Mouse (Mus musculus): ENCODE data around the gene Gm11096. TPM values are rescaled to one million over a fixed set of nuclear protein-coding genes. Genes with fewer than 3 reads are reported as not detected.

Gm11096 gene
- polyA plus RNA-seq, 1 experiment from 2014 or later: not detected

DNA sequence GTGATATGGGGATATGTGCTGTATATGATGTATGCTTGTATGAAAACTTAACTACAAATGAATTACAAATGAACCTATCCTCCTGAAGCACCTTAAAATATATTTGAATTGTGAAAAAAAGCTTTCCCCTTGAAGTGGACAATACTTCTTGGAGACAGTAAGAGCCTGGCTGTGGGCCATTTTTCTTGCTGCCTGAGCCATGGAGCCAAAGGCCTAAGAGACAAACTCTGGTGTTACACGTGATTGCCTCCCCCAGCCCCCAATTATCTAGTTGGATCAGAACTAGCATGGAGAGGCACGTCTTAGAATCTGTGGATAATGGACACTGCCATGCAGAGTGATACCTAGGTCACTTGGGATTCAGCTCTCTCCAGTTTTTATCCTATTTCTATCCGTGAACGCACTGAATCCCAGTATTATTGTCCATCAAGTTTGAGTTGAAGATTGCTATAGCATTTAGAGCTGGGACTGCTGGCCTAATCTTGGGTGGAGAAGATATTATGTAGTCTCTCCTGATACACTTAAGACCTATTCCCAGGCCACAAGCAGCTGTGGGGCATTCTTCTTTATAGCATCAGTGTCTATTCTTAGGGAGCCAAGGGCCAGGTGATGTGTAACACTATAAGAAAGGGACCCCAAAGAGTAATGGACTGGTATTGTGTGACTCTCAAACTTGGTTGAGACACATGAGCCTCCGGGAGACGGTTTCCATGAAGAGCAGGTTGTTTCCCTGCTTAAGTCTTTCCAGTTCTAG is 25.0 kb upstream of the Gm11096 start:
- Histone ChIP-seq H3K4me3 (ENCODE audit: low read depth, low read length) (no peak overlapping the region), H3K4me1 (replicated peaks; ENCODE audit: control insufficient read depth, insufficient read depth, low read length) (no peaks in the 10 kb centered on the region; the same call in 1 of the 2 replicates), H3K9me3 (ENCODE audit: control insufficient read depth, low read length) (no peaks in the 10 kb centered on the region), H3K27ac (ENCODE audit: low read depth, low read length) (no peak overlapping the region), H3K4me2 (replicated peaks; ENCODE audit: low read depth, low read length) (no peak overlapping the region), H3K27me3 (ENCODE audit: control insufficient read depth, insufficient read depth, low read length) (no peaks in the 10 kb centered on the region), H3K9ac (ENCODE audit: low read depth, low read length) (no peak overlapping the region), H3K36me3 (ENCODE audit: control insufficient read depth, insufficient read depth, low read length) (no peaks in the 10 kb centered on the region)
- no peak for DNase-seq (ENCODE audit: low spot score)
- 89% methylated on average over 6 of the region's 6 CpGs for WGBS
- ATAC-seq (ENCODE audit: low FRiP score): no peak

DNA sequence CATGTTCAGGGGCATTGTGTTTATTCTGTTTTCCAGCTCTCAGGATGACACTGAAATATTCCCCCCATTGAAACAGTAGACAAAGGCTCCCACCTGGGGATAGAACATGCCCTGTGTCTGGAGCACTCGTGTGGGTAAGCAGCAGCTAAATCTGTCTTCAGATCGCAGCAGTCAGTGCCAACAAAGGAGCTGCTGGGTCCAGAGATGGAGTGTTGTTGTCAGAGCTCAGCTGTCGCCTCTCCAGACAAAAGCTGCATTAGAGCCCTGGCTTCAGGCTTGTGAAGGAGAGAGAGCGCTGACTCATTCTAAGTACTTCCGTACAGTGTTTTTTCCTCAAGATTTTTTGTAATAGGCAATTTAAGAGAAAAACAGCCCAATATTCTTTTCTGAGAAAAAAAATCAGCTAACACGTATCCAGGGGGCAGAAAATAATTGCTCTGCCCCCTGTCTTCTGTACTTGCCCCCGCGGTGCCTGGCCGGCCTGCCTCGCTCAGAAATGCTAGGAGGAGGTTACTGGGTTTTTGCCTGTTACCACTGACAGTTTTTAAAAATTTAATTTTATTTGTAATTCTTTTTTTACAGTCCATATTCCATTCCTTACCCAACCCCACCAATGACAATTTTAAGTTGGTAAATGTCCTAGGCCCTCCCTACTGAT is 21.6 kb upstream of the Gm11096 start:
- Histone ChIP-seq H3K9me3 (ENCODE audit: control insufficient read depth, low read length) (no peaks in the 10 kb centered on the region), H3K9ac (ENCODE audit: low read depth, low read length) (no peak overlapping the region), H3K4me3 (ENCODE audit: low read depth, low read length) (no peak overlapping the region), H3K27me3 (ENCODE audit: control insufficient read depth, insufficient read depth, low read length) (no peaks in the 10 kb centered on the region), H3K4me1 (replicated peaks; ENCODE audit: control insufficient read depth, insufficient read depth, low read length) (no peaks in the 10 kb centered on the region; the same call in 1 of the 2 replicates), H3K4me2 (replicated peaks; ENCODE audit: low read depth, low read length) (no peak overlapping the region), H3K27ac (ENCODE audit: low read depth, low read length) (peak overlapping the region; percentile 48), H3K36me3 (ENCODE audit: control insufficient read depth, insufficient read depth, low read length) (no peaks in the 10 kb centered on the region)
- DNase-seq (ENCODE audit: low spot score) (peak; percentile 49), ATAC-seq (ENCODE audit: low FRiP score) (peak; percentile 88)
- whole genome bisulfite sequencing: 57% methylated on average over 10 of the region's 10 CpGs

DNA sequence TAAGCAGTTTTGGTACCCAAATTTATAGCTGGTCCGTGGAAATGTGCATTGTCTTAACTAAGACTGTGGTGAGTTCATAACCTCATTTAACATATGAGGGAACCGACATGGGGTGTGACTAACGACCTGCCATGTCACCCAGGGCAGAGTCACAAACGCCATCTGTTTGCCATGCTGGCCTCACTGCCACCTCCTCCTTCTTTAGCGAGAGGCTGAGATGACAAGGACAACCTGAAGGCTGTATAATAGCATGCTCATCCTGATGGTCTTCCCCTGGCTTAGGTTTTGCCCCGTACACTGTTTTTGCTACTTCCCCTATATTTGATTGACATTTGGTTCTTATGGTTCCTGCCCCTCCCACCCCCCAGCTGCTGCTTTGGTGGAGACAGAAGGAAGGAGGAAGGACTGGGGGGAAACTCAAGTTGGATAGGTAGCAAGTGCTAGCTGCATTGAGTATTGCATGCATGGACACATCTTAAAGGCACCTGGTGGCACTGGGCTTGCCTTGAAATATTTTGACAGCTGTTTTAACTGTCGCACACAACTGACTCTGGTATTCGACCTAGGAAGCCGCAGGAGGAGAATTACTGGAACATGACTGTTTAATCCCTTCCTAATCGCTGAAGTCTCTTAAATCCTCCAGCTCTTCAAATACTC is 17.2 kb upstream of the Gm11096 start:
- WGBS: 47% methylated on average over 10 of the region's 10 CpGs
- Histone ChIP-seq H3K27me3 (ENCODE audit: control insufficient read depth, insufficient read depth, low read length) (no peaks in the 10 kb centered on the region), H3K9ac (ENCODE audit: low read depth, low read length) (no peak overlapping the region), H3K27ac (ENCODE audit: low read depth, low read length) (no peak overlapping the region), H3K9me3 (ENCODE audit: control insufficient read depth, low read length) (no peaks in the 10 kb centered on the region), H3K36me3 (ENCODE audit: control insufficient read depth, insufficient read depth, low read length) (no peaks in the 10 kb centered on the region), H3K4me3 (ENCODE audit: low read depth, low read length) (no peak overlapping the region), H3K4me1 (replicated peaks; ENCODE audit: control insufficient read depth, insufficient read depth, low read length) (no peaks in the 10 kb centered on the region; the same call in 1 of the 2 replicates), H3K4me2 (replicated peaks; ENCODE audit: low read depth, low read length) (no peak overlapping the region)
- ATAC-seq (ENCODE audit: low FRiP score): peak; percentile 29; the same call in 1 of the 2 replicates
- DNase-seq (ENCODE audit: low spot score): no peak

DNA sequence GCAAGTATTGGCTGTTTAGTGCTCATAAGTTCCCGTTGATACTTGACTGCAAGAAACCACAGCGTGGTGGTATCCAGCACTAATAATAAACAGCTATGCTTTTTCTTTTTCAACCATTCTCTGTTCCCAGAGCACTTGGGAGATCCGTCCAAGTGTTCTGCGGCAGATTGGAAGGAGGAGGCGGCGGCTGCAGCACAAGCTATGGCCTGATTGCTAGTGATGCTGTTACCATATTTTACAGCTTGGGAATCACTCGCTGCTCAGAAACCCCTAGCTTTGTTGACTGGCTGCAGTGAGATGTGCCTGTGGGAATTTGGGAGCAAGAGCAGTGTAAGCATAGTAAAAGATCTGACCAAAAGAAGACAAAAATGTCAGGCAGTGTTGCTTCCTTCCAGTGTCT is 14.3 kb upstream of the Gm11096 start:
- Histone ChIP-seq H3K27ac (ENCODE audit: low read depth, low read length) (no peak overlapping the region), H3K4me1 (replicated peaks; ENCODE audit: control insufficient read depth, insufficient read depth, low read length) (no peaks in the 10 kb centered on the region), H3K27me3 (ENCODE audit: control insufficient read depth, insufficient read depth, low read length) (no peaks in the 10 kb centered on the region), H3K36me3 (ENCODE audit: control insufficient read depth, insufficient read depth, low read length) (no peaks in the 10 kb centered on the region), H3K4me2 (replicated peaks; ENCODE audit: low read depth, low read length) (no peak overlapping the region), H3K9ac (ENCODE audit: low read depth, low read length) (no peak overlapping the region), H3K9me3 (ENCODE audit: control insufficient read depth, low read length) (no peaks in the 10 kb centered on the region), H3K4me3 (ENCODE audit: low read depth, low read length) (no peak overlapping the region)
- WGBS: 91% methylated on average over 7 of the region's 7 CpGs
- no peak for ATAC-seq (ENCODE audit: low FRiP score)
- no peak for DNase-seq (ENCODE audit: low spot score)

DNA sequence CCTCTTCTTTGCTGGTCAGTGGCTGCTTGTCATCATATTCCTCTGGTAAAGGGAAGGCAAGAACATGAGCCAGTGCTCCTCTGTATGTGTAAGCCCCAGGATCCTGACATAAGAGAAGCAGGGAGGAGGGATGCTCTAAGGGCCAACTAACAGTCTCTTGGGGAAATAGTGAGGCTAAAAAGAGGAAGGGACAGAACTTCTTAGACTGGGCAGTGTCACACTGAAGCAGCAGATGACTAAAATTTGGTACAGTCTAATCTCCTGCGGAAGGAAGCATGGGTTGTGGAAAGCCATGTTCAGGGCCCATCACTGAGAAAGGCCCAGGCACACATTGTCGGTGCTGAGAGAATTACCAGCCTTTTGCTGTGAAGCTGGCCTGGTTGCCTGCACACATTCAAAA is 8.8 kb upstream of the Gm11096 start:
- 84% methylated on average over 2 of the region's 2 CpGs for WGBS
- no peaks in the 10 kb centered on the region for H3K4me1 ChIP-seq (replicated peaks; ENCODE audit: control insufficient read depth, insufficient read depth, low read length)
- no peak overlapping the region for H3K4me2 ChIP-seq (replicated peaks; ENCODE audit: low read depth, low read length)
- H3K36me3 ChIP-seq (ENCODE audit: control insufficient read depth, insufficient read depth, low read length): no peaks in the 10 kb centered on the region
- no peak overlapping the region for H3K27ac ChIP-seq (ENCODE audit: low read depth, low read length)
- H3K27me3 ChIP-seq (ENCODE audit: control insufficient read depth, insufficient read depth, low read length): no peaks in the 10 kb centered on the region
- no peak overlapping the region for H3K9ac ChIP-seq (ENCODE audit: low read depth, low read length)
- no peak for ATAC-seq (ENCODE audit: low FRiP score)
- H3K9me3 ChIP-seq (ENCODE audit: control insufficient read depth, low read length): no peaks in the 10 kb centered on the region
- H3K4me3 ChIP-seq (ENCODE audit: low read depth, low read length): no peak overlapping the region
- DNase-seq (ENCODE audit: low spot score): no peak

DNA sequence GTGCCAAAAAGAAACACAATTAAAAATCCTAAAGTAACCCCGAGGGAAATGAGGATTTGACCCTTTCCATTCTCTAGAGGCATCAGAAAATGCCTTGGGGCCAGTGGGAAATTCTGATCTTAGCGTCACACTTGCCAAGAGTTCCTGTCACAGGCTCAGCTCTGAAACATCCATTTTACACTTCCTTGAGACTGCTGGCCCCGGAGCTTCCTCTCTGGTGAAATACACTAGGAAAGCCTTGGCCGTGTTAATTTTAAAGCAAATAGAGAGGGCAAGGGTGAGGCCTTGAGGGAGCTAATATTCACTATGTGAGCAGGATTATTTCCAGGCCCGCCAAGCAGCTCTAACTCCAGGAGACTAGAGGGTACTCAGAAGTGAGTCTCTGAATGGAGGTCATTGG is 8.4 kb upstream of the Gm11096 start:
- Histone ChIP-seq H3K9ac (ENCODE audit: low read depth, low read length) (no peak overlapping the region), H3K36me3 (ENCODE audit: control insufficient read depth, insufficient read depth, low read length) (no peaks in the 10 kb centered on the region), H3K4me3 (ENCODE audit: low read depth, low read length) (no peak overlapping the region), H3K9me3 (ENCODE audit: control insufficient read depth, low read length) (no peaks in the 10 kb centered on the region), H3K4me1 (replicated peaks; ENCODE audit: control insufficient read depth, insufficient read depth, low read length) (no peaks in the 10 kb centered on the region), H3K27me3 (ENCODE audit: control insufficient read depth, insufficient read depth, low read length) (no peaks in the 10 kb centered on the region), H3K4me2 (replicated peaks; ENCODE audit: low read depth, low read length) (no peak overlapping the region), H3K27ac (ENCODE audit: low read depth, low read length) (no peak overlapping the region)
- DNase-seq (ENCODE audit: low spot score): peak; percentile 21
- WGBS: 58% methylated on average over 5 of the region's 5 CpGs
- ATAC-seq (ENCODE audit: low FRiP score): no peak

DNA sequence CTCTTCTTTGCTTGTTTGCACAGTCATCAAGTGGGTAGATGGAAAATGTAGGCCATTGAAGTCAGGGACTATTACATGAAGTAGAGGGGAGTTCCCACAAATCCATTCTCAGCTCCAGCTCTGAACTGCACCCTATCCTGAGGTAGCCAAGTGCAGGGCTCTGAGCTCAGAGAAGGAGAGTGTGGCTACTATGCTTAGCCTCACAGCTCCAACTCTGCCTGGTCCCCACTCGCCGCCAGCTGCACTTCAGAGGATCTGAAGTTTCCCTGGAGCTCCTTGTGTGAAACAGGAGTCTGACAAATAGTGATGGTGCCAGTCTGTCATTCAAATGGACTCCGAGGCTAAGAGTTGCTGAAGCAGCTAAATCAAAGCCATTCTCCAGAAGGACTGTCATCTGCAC is 13.7 kb downstream of the Gm11096 start:
- 60% methylated on average over 3 of the region's 3 CpGs for WGBS
- H3K9ac ChIP-seq (ENCODE audit: low read depth, low read length): no peak overlapping the region
- no peak for ATAC-seq (ENCODE audit: low FRiP score)

DNA sequence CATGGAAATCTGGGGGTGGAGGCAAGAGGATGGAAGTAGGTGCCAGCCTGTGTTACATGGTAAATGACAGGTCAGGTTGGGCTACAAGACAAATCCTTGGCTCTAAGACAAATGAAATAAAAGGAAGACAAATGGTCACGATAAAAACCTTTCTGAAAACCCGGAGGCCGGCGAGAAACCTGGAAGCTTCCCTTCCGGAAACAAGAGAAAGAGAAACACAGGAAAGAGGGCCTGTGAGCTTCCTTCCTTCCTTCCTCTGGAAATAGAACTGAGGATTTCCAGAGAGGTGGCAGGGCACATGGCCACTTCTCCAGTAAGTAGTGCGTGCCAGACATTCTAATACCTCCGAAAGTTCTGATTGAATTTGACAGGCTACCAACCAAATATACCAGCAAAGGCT is 14.4 kb downstream of the Gm11096 start:
- WGBS: 91% methylated on average over 7 of the region's 7 CpGs
- Histone ChIP-seq H3K27me3 (ENCODE audit: control insufficient read depth, insufficient read depth, low read length) (no peaks in the 10 kb centered on the region), H3K4me3 (ENCODE audit: low read depth, low read length) (no peak overlapping the region), H3K27ac (ENCODE audit: low read depth, low read length) (no peak overlapping the region), H3K4me1 (replicated peaks; ENCODE audit: control insufficient read depth, insufficient read depth, low read length) (no peaks in the 10 kb centered on the region), H3K9me3 (ENCODE audit: control insufficient read depth, low read length) (no peaks in the 10 kb centered on the region), H3K9ac (ENCODE audit: low read depth, low read length) (no peak overlapping the region), H3K36me3 (ENCODE audit: control insufficient read depth, insufficient read depth, low read length) (no peaks in the 10 kb centered on the region), H3K4me2 (replicated peaks; ENCODE audit: low read depth, low read length) (no peak overlapping the region)
- DNase-seq (ENCODE audit: low spot score): no peak
- ATAC-seq (ENCODE audit: low FRiP score): no peak

More for the DNA sequence above, 13.7 kb downstream of the Gm11096 start:
- Histone ChIP-seq H3K4me1 (replicated peaks; ENCODE audit: control insufficient read depth, insufficient read depth, low read length) (no peaks in the 10 kb centered on the region), H3K27ac (ENCODE audit: low read depth, low read length) (no peak overlapping the region), H3K4me3 (ENCODE audit: low read depth, low read length) (no peak overlapping the region), H3K9me3 (ENCODE audit: control insufficient read depth, low read length) (no peaks in the 10 kb centered on the region), H3K27me3 (ENCODE audit: control insufficient read depth, insufficient read depth, low read length) (no peaks in the 10 kb centered on the region), H3K4me2 (replicated peaks; ENCODE audit: low read depth, low read length) (no peak overlapping the region), H3K36me3 (ENCODE audit: control insufficient read depth, insufficient read depth, low read length) (no peaks in the 10 kb centered on the region)
- DNase-seq (ENCODE audit: low spot score): no peak

All from hindbrain, embryonic 11.5 days (tissue).